Mouse (Mus musculus) CD4-positive, CD25-positive, alpha-beta regulatory T cell, adult 2 months (primary cell): ENCODE results near the gene Bend4.

Experiments
- DNase-seq: peaks from one replicate; pipeline ENCODE4 v3.0.0-alpha.2; 2012; ENCODE audit warnings: low read depth, low spot score

The Bend4 gene

GRCm38 (mm10) chr5:67419407-67419806 lies 8.7 kb downstream of the Bend4 start:
- DNase-seq = no peak

GRCm38 (mm10) chr5:67411475-67411874 lies 16.6 kb downstream of the Bend4 start:
- DNase-seq = no peak

- no peak for DNase-seq
These were observed 17.7 kb downstream of the Bend4 start for GRCm38 (mm10) chr5:67410426-67410825.

- no peak for DNase-seq
These were observed 19.7 kb downstream of the Bend4 start for GRCm38 (mm10) chr5:67408391-67408790.

- peak; percentile 11 for DNase-seq
These were observed 23.2 kb downstream of the Bend4 start for GRCm38 (mm10) chr5:67404919-67405318.

GRCm38 (mm10) chr5:67404380-67404779 lies 23.7 kb downstream of the Bend4 start:
- DNase-seq = peak; percentile 46

- DNase-seq = no peak
These were observed 26.5 kb downstream of the Bend4 start for GRCm38 (mm10) chr5:67401612-67402011.

GRCm38 (mm10) chr5:67400608-67401480 lies 27.3 kb downstream of the Bend4 start:
- DNase-seq = no peak

GRCm38 (mm10) chr5:67399876-67400607 lies 28.1 kb downstream of the Bend4 start:
- DNase-seq = no peak

- DNase-seq = no peak
These were observed 30.9 kb downstream of the Bend4 start for GRCm38 (mm10) chr5:67397186-67397585.

GRCm38 (mm10) chr5:67395211-67395851 lies 32.8 kb downstream of the Bend4 start:
- DNase-seq = peak; percentile 17

GRCm38 (mm10) chr5:67393951-67394350 lies 34.2 kb downstream of the Bend4 start:
- peak; percentile 37 for DNase-seq

- DNase-seq = no peak
These were observed 45.6 kb downstream of the Bend4 start for GRCm38 (mm10) chr5:67382556-67382955.

GRCm38 (mm10) chr5:67381690-67382089 lies 46.4 kb downstream of the Bend4 start:
- no peak for DNase-seq

- no peak for DNase-seq
These were observed 51.0 kb downstream of the Bend4 start for GRCm38 (mm10) chr5:67377044-67377621.

- DNase-seq = no peak
These were observed 65.2 kb downstream of the Bend4 start for GRCm38 (mm10) chr5:67362931-67363330.

GRCm38 (mm10) chr5:67362316-67362715 lies 65.8 kb downstream of the Bend4 start:
- no peak for DNase-seq

- no peak for DNase-seq
These were observed 79.2 kb downstream of the Bend4 start for GRCm38 (mm10) chr5:67348949-67349348.

GRCm38 (mm10) chr5:67347060-67347459 lies 81.0 kb downstream of the Bend4 start:
- no peak for DNase-seq
